Mouse (Mus musculus): ENCODE measurements around the gene Tdo2. TPM values are rescaled to one million over a fixed set of nuclear protein-coding genes. Genes with fewer than 3 reads are reported as not detected.
A peak's percentile ranks its signal among the peaks of the same experiment; 100 is the strongest.

The Tdo2 gene
- not detected for total RNA-seq (2021)
- long read RNA-seq, experiment 1: 0 reads
- long read RNA-seq, experiment 2: 0 reads

- no peak for DNase-seq
- no peak for TF ChIP-seq CTCF (IDR thresholded peaks at IDR 0.05)
- Histone ChIP-seq H3K27ac (no peak within 1 kb of the TSS), H3K4me3 (no peak within 1 kb of the TSS)
- intact Hi-C loops (cut with DNase I): no loop called here
These were observed at the start of gene Tdo2 for GRCm38 (mm10) chr3:81976102-81976501. Gene Tdo2, minus strand, starts transcription at chr3:81976202.

GRCm38 (mm10) chr3:82023065-82023464, 47.1 kb upstream of the Tdo2 start:
- no peak for TF ChIP-seq CTCF (IDR thresholded peaks at IDR 0.05)
- H3K27ac ChIP-seq: no peak overlapping the region

GRCm38 (mm10) chr3:82022421-82022920, 46.5 kb upstream of the Tdo2 start:
- intact Hi-C loops (cut with DNase I): no loop called here
- no peak for TF ChIP-seq CTCF (IDR thresholded peaks at IDR 0.05)
- DNase-seq: no peak

More at GRCm38 (mm10) chr3:82023065-82023464, 47.1 kb upstream of the Tdo2 start:
- no peak overlapping the region for H3K4me3 ChIP-seq
- intact Hi-C loops (cut with DNase I): no loop called here
- no peak for DNase-seq

GRCm38 (mm10) chr3:82014148-82014703, 38.2 kb upstream of the Tdo2 start:
- intact Hi-C loops (cut with DNase I): no loop called here
- DNase-seq: no peak

More at GRCm38 (mm10) chr3:82022421-82022920, 46.5 kb upstream of the Tdo2 start:
- Histone ChIP-seq H3K27ac (no peak overlapping the region), H3K4me3 (no peak overlapping the region)

GRCm38 (mm10) chr3:82007002-82007401, 31.0 kb upstream of the Tdo2 start:
- no peak overlapping the region for H3K4me3 ChIP-seq
- intact Hi-C loops (cut with DNase I): no loop called here
- no peak for TF ChIP-seq CTCF (IDR thresholded peaks at IDR 0.05)
- no peak overlapping the region for H3K27ac ChIP-seq
- no peak for DNase-seq

More at GRCm38 (mm10) chr3:82014148-82014703, 38.2 kb upstream of the Tdo2 start:
- H3K4me3 ChIP-seq: no peak overlapping the region
- no peak for TF ChIP-seq CTCF (IDR thresholded peaks at IDR 0.05)
- no peak overlapping the region for H3K27ac ChIP-seq

GRCm38 (mm10) chr3:81995988-81996387, 20.0 kb upstream of the Tdo2 start:
- Histone ChIP-seq H3K27ac (no peak overlapping the region), H3K4me3 (no peak overlapping the region)
- intact Hi-C loops (cut with DNase I): loop anchor here (2.0 kb wide), 1 partner anchor 33 kb away; no protein-coding TSS in a partner anchor
- TF ChIP-seq CTCF (IDR thresholded peaks at IDR 0.05): peak; percentile 74
- no peak for DNase-seq

- no peak overlapping the region for H3K27ac ChIP-seq
These were observed 19.4 kb upstream of the Tdo2 start for GRCm38 (mm10) chr3:81995371-81995770.

GRCm38 (mm10) chr3:81990531-81990930, 14.5 kb upstream of the Tdo2 start:
- intact Hi-C loops (cut with DNase I): no loop called here
- Histone ChIP-seq H3K4me3 (no peak overlapping the region), H3K27ac (no peak overlapping the region)
- no peak for DNase-seq
- TF ChIP-seq CTCF (IDR thresholded peaks at IDR 0.05): no peak

More at GRCm38 (mm10) chr3:81995371-81995770, 19.4 kb upstream of the Tdo2 start:
- no peak overlapping the region for H3K4me3 ChIP-seq
- no peak for TF ChIP-seq CTCF (IDR thresholded peaks at IDR 0.05)
- intact Hi-C loops (cut with DNase I): loop anchor here (2.0 kb wide), 1 partner anchor 33 kb away; no protein-coding TSS in a partner anchor
- DNase-seq: no peak

GRCm38 (mm10) chr3:81989692-81990141, 13.7 kb upstream of the Tdo2 start:
- no peak for DNase-seq

GRCm38 (mm10) chr3:81987628-81988027, 11.6 kb upstream of the Tdo2 start:
- intact Hi-C loops (cut with DNase I): no loop called here
- no peak for TF ChIP-seq CTCF (IDR thresholded peaks at IDR 0.05)
- no peak overlapping the region for H3K27ac ChIP-seq
- no peak for DNase-seq
- H3K4me3 ChIP-seq: no peak overlapping the region

More at GRCm38 (mm10) chr3:81989692-81990141, 13.7 kb upstream of the Tdo2 start:
- TF ChIP-seq CTCF (IDR thresholded peaks at IDR 0.05): no peak
- Histone ChIP-seq H3K4me3 (no peak overlapping the region), H3K27ac (no peak overlapping the region)
- intact Hi-C loops (cut with DNase I): no loop called here

GRCm38 (mm10) chr3:81986103-81986502, 10.1 kb upstream of the Tdo2 start:
- no peak for DNase-seq
- no peak overlapping the region for H3K27ac ChIP-seq
- TF ChIP-seq CTCF (IDR thresholded peaks at IDR 0.05): no peak
- intact Hi-C loops (cut with DNase I): no loop called here
- H3K4me3 ChIP-seq: no peak overlapping the region

GRCm38 (mm10) chr3:81985100-81985499, 9.1 kb upstream of the Tdo2 start:
- no peak for DNase-seq
- Histone ChIP-seq H3K27ac (no peak overlapping the region), H3K4me3 (no peak overlapping the region)
- intact Hi-C loops (cut with DNase I): no loop called here
- no peak for TF ChIP-seq CTCF (IDR thresholded peaks at IDR 0.05)

GRCm38 (mm10) chr3:81983120-81983895, 7.3 kb upstream of the Tdo2 start:
- peak; percentile 22 for DNase-seq
- no peak for TF ChIP-seq CTCF (IDR thresholded peaks at IDR 0.05)
- Histone ChIP-seq H3K27ac (peak overlapping the region; percentile 7; the same call in 1 of the 2 replicates), H3K4me3 (no peak overlapping the region)
- intact Hi-C loops (cut with DNase I): no loop called here
